Mouse (Mus musculus): ENCODE measurements around the gene Mphosph10. TPM values are rescaled to one million over a fixed set of nuclear protein-coding genes. Genes with fewer than 3 reads are reported as not detected.

Mphosph10 gene
- total RNA-seq, 2 experiments from 2014 or later, result 21.1 to 25.2 TPM

GRCm38 (mm10) chr7:64354206-64354605 is 37.9 kb downstream of the Mphosph10 start:
- no peak for DNase-seq (ENCODE audit: low spot score in 2 of 2)

DNA sequence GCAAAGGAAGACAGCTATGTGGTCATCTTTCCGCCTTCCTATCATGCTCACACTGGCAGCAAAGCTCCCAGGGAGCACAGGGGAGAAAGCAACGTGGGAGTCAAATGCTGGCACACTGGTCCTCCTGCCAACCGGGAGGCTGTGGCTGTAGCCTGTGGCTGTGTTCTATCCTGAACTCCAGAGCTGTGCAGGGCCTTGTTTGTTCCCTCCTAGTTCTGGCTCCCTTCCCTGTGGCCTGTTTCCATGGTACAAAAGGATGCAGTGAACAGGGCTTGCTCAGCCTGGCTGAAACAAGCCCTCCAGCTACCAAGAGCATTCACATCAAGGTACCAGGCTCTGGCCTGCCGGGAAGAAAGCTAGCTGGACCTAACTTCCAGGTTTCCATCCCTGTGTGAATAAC is 41.0 kb downstream of the Mphosph10 start:
- DNase-seq (ENCODE audit: low spot score in 2 of 2), result peak; percentile 70 to 92

GRCm38 (mm10) chr7:64349147-64349861 is 42.8 kb downstream of the Mphosph10 start:
- DNase-seq (ENCODE audit: low spot score in 2 of 2), result peak in 1 of 2 experiments; percentile 72

DNA sequence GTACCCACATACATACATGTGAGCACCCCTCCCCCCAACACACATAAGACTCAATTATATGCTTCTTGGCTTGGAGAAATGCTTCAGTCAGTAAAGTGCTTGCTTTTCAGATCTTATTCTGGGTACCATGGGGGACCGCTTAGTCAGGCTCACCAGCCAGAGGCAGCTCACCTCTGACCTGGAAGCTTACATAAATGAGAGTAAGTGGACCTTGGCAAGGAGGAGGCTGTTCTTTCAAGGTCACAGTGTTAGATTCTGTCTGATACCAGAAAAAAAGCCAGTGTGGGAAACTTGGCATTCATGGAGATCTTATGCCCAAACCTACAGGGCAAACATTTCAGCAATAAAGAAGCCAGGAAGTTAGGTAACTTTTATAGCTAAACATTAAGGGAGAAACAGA is 44.3 kb downstream of the Mphosph10 start:
- DNase-seq (ENCODE audit: low spot score in 2 of 2), result no peak

DNA sequence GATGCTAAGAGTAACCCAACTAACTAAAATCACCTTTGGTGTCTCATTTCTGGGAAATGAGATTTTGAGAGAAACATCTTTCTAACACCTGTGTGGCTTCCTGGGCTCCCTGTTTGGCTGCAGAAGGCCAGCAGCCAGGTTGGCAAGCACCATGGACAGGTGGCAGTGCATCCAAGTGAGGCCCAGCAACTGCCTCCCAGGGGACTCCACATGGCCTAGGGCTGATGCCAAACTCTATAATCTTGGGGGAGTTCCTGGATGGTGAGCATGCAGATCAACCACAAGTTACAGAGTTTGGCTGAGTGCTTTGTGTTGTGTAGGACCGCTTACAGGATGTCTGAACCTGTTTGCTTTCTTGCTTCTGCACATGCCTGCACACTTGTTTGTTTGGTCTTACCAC is 59.4 kb downstream of the Mphosph10 start:
- DNase-seq (ENCODE audit: low spot score in 2 of 2), result no peak

GRCm38 (mm10) chr7:64331309-64331708 is 60.8 kb downstream of the Mphosph10 start:
- DNase-seq (ENCODE audit: low spot score in 2 of 2), result no peak

GRCm38 (mm10) chr7:64327486-64327885 is 64.6 kb downstream of the Mphosph10 start:
- no peak for DNase-seq (ENCODE audit: low spot score in 2 of 2)

- DNase-seq (ENCODE audit: low spot score in 2 of 2), result peak; percentile 62 to 89
Observed at GRCm38 (mm10) chr7:64326892-64327291, 65.2 kb downstream of the Mphosph10 start.

Other genes starting within 250 kb of the Mphosph10 start
- not detected for gene Trpm1, start 238.4 kb downstream of the Mphosph10 start, total RNA-seq (2021)
- 10 to 100 TPM; 13.3 to 17.2 TPM for gene Mtmr10, start 104.6 kb downstream of the Mphosph10 start, total RNA-seq (2021)
- gene Fan1, start 18.2 kb downstream of the Mphosph10 start, total RNA-seq (2021), result 10 to 100 TPM; 11.4 to 12.1 TPM
- gene Mcee, start 339 bp upstream of the Mphosph10 start, total RNA-seq (2021), result 10 to 100 TPM; 49.2 to 57.9 TPM
- 100 to 1,000 TPM; 247 to 248 TPM for gene Apba2, start 109.4 kb upstream of the Mphosph10 start, total RNA-seq (2021)

Measured in layer of hippocampus, adult 18-20 months (tissue).